Mouse (Mus musculus) CD8-positive naive resting alpha-beta T cell, adult 2 months (primary cell): ENCODE data around the gene Psmc1.

Experiments
- DNase-seq, 2 experiments: peaks; one replicate each; pipeline ENCODE4 v3.0.0; 2022; ENCODE audit warnings: low read depth in 2 of 2, low spot score in 2 of 2

The Psmc1 gene

DNA sequence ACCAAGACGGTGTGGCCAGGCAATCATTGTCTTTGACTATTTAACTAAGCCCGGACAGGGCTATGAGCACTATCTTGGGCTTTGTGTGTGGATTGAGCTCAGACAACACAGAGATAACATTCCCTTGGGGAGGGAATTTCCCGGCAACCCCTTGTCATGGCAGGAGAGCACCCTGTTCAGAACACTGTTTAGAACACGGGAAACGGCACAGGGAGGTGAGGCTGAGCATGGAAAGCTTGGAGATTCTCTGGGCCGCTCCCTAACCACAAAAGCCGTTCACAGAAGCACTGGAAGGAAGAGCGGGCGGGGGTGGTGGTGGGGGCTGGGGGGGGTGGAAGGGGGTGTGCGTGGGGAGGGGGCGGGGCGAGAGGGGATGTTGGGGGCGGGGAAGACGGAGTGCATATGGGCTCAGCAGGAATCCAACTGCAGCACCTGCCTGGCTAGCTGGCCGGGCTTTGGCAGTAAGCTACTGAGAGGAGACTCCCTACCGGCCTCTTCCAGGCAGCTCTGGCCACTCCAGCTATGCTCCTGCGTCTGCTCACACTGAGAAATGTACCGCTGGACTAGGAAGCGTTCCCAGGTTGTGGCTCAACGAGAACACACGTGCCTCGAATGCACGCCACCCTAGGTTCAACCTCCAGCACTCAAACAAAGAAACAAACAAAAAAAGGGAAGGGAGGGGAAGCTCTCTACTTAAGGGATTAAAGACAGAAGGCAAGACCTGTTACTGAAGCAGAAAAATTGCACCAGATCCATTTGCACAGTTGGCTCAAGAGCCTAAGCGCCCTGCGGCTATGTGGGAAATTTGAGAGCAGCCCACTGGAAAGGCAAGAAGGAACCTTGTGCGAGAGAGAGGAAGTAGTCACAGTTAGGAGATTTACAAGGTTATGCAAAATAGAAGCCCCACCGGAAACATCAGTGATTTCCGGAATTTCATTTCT lies 58.2 kb downstream of the Psmc1 start:
- DNase-seq, result peak in 1 of 2 experiments; percentile 23

DNA sequence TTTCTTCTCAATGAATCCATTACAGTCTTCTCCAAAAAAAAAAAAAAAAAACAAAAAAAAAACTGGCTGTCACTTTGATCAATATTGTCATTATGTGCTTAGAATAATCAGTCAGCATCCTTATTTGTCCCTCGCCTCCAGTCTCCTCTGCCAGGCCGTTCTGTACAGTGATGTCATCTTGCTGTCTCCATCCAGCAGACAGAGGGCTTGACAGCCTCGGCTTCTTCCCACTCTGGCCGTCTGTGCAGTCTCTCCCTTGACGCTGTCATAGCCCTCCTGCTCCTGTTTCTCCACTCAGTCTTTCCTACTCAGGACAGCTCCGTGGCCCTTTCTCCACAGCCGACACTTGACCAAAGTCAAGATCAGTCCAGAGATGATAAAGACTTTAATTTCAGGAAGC lies 62.5 kb downstream of the Psmc1 start:
- DNase-seq, result no peak
